Mouse (Mus musculus) heart, embryonic 12.5 days (tissue): ENCODE measurements around the gene Ccdc117. TPM values are rescaled to one million over a fixed set of nuclear protein-coding genes. Genes with fewer than 3 reads are reported as not detected.

Experiments used
- ATAC-seq: fragments of 200-750 bp; cut with Nextera tagmentation; 2 replicates; pipeline ENCODE4 v1.8.0; 2017; ENCODE audit warnings: moderate TSS enrichment, moderate library complexity; ENCODE audit not compliant: insufficient number of reproducible peaks, low FRiP score
- H3K27ac ChIP-seq: fragments of 300-500 bp; sonication (generic); 2 replicates; pipeline ENCODE4 v1.5.1; 2016; ENCODE audit warnings: mild to moderate bottlenecking, moderate library complexity; ENCODE audit not compliant: poor library complexity, severe bottlenecking
- H3K27me3 ChIP-seq: fragments of 300-500 bp; sonication (generic); replicated peaks from 2 replicates; pipeline ENCODE4 v1.6.1; 2016; ENCODE audit warnings: mild to moderate bottlenecking, moderate library complexity
- H3K36me3 ChIP-seq: fragments of 300-500 bp; sonication (generic); 2 replicates; pipeline ENCODE4 v1.6.1; 2016; ENCODE audit warnings: mild to moderate bottlenecking, moderate library complexity
- H3K4me1 ChIP-seq: fragments of 300-500 bp; sonication (generic); replicated peaks from 2 replicates; pipeline ENCODE4 v1.6.1; 2016; ENCODE audit warnings: mild to moderate bottlenecking
- H3K4me2 ChIP-seq: fragments of 300-500 bp; sonication (generic); 2 replicates; pipeline ENCODE4 v1.6.1; 2016; ENCODE audit warnings: mild to moderate bottlenecking, moderate library complexity
- H3K4me3 ChIP-seq: fragments of 300-500 bp; sonication (generic); 2 replicates; pipeline ENCODE4 v1.5.1; 2016; ENCODE audit warnings: mild to moderate bottlenecking
- H3K9ac ChIP-seq: fragments of 300-500 bp; sonication (generic); 2 replicates; pipeline ENCODE4 v1.6.1; 2016; ENCODE audit warnings: mild to moderate bottlenecking, moderate library complexity
- H3K9me3 ChIP-seq: fragments of 300-500 bp; sonication (generic); replicated peaks from 2 replicates; pipeline ENCODE4 v1.6.1; 2016; ENCODE audit warnings: mild to moderate bottlenecking, moderate library complexity
- WGBS: fragments of 180-500 bp; shearing (Covaris S2); methylation state at CpG from one replicate; pipeline ENCODE4 v1.1.7; 2016; 5-methylcytosine and 5-hydroxymethylcytosine counted together
- polyA plus RNA-seq: library from polyadenylated mRNA; unstranded; fragments of >200 nt; fragmentation: Nextera tagmentation; extraction: Ambion mirVana; gene quantifications from 2 replicates; pipeline ENCODE4 v1.2.1, GENCODE M21; 2016

Ccdc117 gene
- polyA plus RNA-seq, 1 experiment from 2014 or later = 17.9 TPM

DNA sequence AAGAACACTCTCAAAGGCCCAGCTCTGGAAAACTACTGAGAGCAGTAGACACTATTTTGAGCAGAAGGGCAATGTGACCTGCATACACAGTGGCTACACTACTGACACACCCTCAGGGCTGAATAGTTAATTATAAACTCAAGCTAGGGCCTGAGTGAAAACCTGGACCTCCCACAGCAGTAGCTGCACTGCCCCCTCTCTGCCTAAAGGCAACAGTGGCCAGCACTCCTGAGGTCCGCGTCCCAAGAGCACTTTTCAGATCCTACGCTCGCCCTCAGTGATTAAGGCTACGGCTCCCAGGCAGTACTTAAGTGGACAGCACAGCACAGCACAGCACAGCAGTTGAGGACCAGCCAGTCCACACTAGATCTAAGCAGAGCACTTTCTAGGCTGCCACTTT is 8.9 kb downstream of the Ccdc117 start:
- Histone ChIP-seq H3K4me2 (no peak overlapping the region), H3K9ac (no peak overlapping the region), H3K4me3 (no peak overlapping the region), H3K27me3 (no peaks in the 10 kb centered on the region), H3K9me3 (no peaks in the 10 kb centered on the region), H3K4me1 (peaks cover 5% of the 10 kb centered on the region), H3K36me3 (peaks cover 66% of the 10 kb centered on the region), H3K27ac (no peak overlapping the region)
- 68% methylated on average over 5 of the region's 5 CpGs for WGBS
- ATAC-seq = 0 out of 2 replicates have a peak, but pooled peaks have one; percentile 6

DNA sequence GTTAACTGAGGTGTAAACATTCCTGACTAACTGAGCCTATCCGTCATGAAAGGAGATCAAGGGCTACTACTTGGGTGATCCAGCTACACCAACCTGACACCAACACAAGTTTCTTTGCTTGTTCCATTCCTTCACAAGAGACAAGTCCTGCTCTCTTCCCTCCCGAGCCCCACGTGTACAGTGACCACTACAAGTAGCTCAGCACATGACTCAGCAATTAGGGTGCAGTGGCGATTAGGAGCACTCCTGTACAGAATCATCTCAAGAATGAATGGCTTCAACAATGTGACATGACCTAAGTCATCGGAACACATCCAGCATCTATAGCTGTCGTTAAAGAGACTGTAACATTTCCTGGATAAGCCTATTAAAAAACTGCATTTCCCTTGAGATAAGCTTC is 11.3 kb downstream of the Ccdc117 start:
- no peak overlapping the region for H3K9ac ChIP-seq
- no peak for ATAC-seq
- H3K27me3 ChIP-seq = no peaks in the 10 kb centered on the region
- no peak overlapping the region for H3K27ac ChIP-seq
- no peak overlapping the region for H3K4me3 ChIP-seq
- H3K9me3 ChIP-seq = no peaks in the 10 kb centered on the region
- no peak overlapping the region for H3K4me2 ChIP-seq
- peaks cover 5% of the 10 kb centered on the region for H3K4me1 ChIP-seq
- 70% methylated on average over 6 of the region's 6 CpGs for WGBS
- H3K36me3 ChIP-seq = peaks cover 82% of the 10 kb centered on the region

DNA sequence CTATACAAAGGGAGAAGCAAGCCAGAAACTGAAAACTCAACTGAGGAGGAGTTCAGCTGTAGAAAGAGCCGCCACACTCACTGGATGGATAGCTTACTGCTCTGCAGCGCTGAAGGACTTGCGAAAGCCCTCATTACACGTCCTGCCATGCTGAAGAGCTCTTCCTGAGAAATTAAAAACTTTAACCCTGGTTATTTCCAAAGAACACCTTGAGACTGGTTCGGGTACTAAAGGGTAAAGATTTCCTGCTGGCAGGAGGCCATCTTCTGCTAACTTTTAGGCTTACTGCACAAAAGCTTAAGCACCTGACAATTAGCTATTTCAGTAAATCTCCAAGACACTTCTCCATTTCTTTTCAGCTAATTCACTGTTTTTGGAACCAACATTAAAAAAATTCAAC is 11.8 kb downstream of the Ccdc117 start:
- H3K27ac ChIP-seq = no peak overlapping the region
- H3K27me3 ChIP-seq = no peaks in the 10 kb centered on the region
- WGBS = 85% methylated on average over 5 of the region's 5 CpGs
- H3K9ac ChIP-seq = no peak overlapping the region
- no peaks in the 10 kb centered on the region for H3K9me3 ChIP-seq
- no peak overlapping the region for H3K4me2 ChIP-seq
- peaks cover 5% of the 10 kb centered on the region for H3K4me1 ChIP-seq
- H3K4me3 ChIP-seq = no peak overlapping the region
- no peak for ATAC-seq
- peaks cover 84% of the 10 kb centered on the region for H3K36me3 ChIP-seq

DNA sequence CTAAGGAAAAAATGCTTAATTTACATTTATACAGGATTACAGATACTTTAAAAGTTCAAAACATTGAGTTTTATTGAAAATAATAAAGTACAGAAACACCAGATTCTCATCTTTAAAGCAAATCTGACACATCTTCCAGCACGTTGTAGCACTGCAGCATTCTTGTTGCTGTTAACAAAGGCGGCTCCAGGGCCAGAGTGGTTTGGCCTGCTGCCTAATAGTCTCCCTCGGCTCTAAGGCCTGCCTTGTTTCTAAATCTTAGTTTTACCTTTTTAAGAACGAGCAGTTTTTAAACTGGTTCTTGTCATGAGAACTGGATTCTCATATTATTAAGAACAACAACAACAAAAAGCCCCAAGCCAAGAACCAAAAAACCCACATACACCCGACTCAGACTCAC is 13.1 kb downstream of the Ccdc117 start:
- H3K27ac ChIP-seq = no peak overlapping the region
- H3K9ac ChIP-seq = no peak overlapping the region
- peaks cover 84% of the 10 kb centered on the region for H3K36me3 ChIP-seq
- no peak overlapping the region for H3K4me2 ChIP-seq
- no peak for ATAC-seq
- 65% methylated on average over 5 of the region's 5 CpGs for WGBS
- no peak overlapping the region for H3K4me3 ChIP-seq
- H3K4me1 ChIP-seq = peaks cover 8% of the 10 kb centered on the region
- H3K9me3 ChIP-seq = no peaks in the 10 kb centered on the region
- H3K27me3 ChIP-seq = no peaks in the 10 kb centered on the region

DNA sequence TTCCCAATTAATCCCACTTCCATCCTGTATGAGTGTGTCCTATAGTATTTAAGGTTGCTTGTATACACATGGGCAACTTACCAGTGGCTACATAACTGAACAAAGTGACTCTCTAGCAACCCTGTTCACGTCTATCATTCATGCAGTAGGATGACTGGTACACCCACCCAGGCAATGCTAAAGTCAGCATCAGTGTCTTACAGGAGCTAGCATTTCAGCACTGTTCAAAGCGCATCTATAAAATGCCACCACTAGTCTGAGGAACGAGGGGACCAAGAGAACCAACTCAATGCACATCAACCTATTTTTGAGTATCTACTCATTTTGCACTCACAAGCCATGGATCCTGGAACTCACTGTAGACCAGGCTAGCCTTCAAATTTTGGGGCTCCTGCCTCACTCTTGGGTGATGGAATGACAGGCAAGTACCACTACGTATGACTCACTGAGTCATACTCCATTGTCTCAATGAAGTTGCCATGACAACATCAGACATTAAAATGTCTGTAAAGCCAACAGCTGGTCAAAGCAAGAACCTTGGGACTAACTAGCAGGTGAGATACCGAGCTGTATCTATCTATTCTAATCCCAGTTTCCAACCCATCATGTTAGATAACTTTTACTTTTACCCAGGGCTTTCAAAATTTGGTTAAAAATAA is 14.0 kb downstream of the Ccdc117 start:
- Histone ChIP-seq H3K9ac (no peak overlapping the region), H3K4me2 (no peak overlapping the region), H3K4me3 (no peak overlapping the region), H3K36me3 (peaks cover 84% of the 10 kb centered on the region), H3K27ac (no peak overlapping the region), H3K9me3 (no peaks in the 10 kb centered on the region), H3K4me1 (peaks cover 7% of the 10 kb centered on the region), H3K27me3 (no peaks in the 10 kb centered on the region)
- WGBS = 84% methylated on average over 5 of the region's 5 CpGs
- ATAC-seq = no peak

DNA sequence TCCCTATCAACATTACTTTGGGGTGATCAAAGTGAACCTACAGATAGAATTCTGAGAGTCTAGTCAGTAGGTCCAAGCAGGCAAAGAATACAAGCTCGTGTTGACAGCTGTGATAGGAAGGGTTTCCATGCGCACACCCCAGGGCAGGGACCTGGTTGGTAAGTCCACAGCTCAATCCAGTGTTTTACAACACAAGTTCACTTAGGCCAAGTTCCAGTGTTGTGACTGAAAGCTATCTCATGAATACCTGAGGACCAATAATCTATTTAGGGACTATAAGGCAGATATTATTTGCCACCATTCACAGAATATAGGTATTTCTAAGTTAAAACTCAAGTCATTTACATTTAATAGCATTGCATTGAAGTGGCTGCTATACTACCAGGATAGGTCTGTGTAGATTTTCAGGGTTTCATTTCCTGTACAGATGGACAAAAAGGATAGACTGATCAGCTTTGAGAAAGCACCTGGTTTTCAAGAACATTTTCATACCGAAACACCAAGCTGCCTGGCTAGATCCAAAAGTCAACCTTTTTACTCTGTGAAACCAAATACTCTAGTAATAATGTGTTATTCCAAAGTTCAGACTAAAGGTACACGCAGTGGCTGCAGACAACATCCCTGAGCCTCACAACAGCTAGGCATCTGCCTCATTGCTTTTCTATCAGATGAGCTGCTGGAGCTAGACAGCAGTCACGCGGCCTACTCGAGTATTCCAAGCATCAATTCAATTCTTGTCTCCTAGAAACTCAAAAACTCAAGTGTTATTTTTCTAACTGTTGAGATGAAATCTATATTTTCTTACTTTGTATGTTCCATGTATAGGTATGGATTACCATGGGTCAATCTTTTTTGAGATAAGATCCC is 15.2 kb downstream of the Ccdc117 start:
- Histone ChIP-seq H3K4me1 (peaks cover 16% of the 10 kb centered on the region), H3K36me3 (peaks cover 80% of the 10 kb centered on the region), H3K4me3 (no peak overlapping the region), H3K4me2 (no peak overlapping the region), H3K9me3 (no peaks in the 10 kb centered on the region), H3K27me3 (no peaks in the 10 kb centered on the region), H3K27ac (no peak overlapping the region), H3K9ac (no peak overlapping the region)
- 78% methylated on average over 7 of the region's 7 CpGs for WGBS
- no peak for ATAC-seq

DNA sequence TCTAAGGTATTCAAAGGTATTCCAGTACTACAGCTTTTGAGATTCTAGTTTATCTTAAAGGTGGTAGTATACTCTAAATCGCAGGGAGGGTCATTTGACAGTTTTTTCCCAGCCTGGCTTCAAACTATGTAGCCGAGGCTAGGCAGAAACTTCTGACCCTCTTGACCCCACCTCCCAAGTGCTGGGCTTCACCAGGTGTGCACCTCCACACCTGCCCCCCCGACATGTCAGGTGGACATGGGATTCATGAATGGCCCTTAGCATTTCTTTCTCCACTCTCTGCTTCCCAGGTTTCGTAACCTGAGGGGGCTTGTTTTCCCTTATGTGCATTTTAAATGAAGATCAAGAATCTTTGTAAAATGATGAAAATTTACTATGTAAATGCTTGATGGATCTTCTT is 16.6 kb downstream of the Ccdc117 start:
- no peak overlapping the region for H3K9ac ChIP-seq
- no peak for ATAC-seq
- H3K9me3 ChIP-seq = no peaks in the 10 kb centered on the region
- WGBS = 87% methylated on average over 4 of the region's 4 CpGs
- no peak overlapping the region for H3K4me2 ChIP-seq
- H3K4me1 ChIP-seq = peaks cover 16% of the 10 kb centered on the region
- no peak overlapping the region for H3K4me3 ChIP-seq
- H3K27ac ChIP-seq = no peak overlapping the region
- H3K27me3 ChIP-seq = no peaks in the 10 kb centered on the region
- H3K36me3 ChIP-seq = peaks cover 67% of the 10 kb centered on the region

DNA sequence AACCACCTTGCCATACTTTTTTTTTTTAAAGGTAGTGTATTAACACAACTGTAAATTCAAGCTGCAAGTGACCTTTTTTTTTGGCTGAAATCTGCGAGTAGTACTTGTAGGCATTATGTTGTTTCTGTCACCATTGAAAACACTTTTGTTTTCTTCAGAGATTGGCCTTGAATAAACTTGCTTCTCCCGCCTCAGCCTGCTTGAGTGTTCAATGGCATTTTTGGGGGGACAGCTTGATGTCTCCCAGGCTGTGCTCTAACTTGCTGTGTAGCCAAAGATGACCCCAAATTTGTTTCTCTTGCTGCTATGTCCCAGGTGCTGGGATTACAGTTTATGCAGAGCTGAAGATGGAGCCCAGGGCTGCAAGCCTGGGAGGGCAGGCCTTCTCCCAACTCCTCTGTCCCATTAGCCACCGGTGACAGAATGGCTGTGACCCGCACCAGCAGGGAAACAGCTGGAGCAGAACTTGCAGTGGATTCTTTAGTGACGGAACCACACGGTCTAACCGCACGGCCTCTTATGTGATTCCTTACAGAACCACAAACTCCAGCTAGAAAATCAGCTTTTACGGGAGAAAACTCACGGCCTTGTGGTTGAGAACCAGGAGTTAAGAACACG is 19.1 kb downstream of the Ccdc117 start:
- Histone ChIP-seq H3K4me1 (peaks cover 21% of the 10 kb centered on the region), H3K27ac (no peak overlapping the region), H3K27me3 (no peaks in the 10 kb centered on the region), H3K4me3 (no peak overlapping the region; the same call in 1 of the 2 replicates), H3K4me2 (peak overlapping the region; percentile 73), H3K9ac (no peak overlapping the region; the same call in 1 of the 2 replicates), H3K36me3 (peaks cover 51% of the 10 kb centered on the region), H3K9me3 (no peaks in the 10 kb centered on the region)
- ATAC-seq = no peak
- WGBS = 90% methylated on average over 11 of the region's 11 CpGs

DNA sequence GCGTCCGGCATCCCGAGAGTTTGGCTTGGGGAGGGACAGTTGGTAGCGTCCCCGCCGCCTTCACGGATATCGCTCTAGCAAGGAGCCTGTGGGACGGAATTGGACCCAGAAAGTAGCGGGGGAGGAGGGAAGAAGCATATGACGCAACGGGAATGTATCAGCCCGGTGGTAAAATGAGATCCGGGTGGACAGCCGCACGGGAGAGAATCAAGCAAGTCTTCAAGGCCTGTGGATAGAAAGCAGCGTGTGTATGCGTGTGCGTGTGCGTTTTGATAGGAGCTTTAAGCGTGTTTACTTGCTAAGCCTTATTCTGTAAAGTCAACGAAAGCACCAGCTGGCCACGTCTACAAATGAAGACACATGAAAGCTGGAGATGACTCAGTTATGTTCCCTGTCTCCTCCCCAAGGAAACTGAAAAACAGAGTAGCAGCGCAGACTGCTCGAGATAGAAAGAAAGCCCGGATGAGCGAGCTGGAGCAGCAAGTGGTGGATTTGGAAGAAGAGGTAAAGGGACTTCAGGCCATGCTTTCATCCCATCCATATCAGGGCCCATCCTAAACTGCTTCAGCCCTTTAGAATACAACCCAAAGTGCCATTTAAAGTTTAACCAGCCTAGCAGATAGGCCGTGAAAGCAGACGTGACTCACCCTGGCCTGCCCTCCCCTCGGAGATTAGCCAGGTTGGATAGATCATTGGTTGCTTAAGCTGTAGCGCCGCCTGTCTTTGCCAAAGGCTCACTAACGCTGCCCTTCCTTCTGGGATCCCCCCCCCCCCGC is 20.3 kb downstream of the Ccdc117 start:
- H3K4me1 ChIP-seq = peaks cover 21% of the 10 kb centered on the region
- no peaks in the 10 kb centered on the region for H3K9me3 ChIP-seq
- peaks cover 42% of the 10 kb centered on the region for H3K36me3 ChIP-seq
- peak overlapping the region; percentile 99 for H3K9ac ChIP-seq
- no peaks in the 10 kb centered on the region for H3K27me3 ChIP-seq
- peak overlapping the region; percentile 95 for H3K27ac ChIP-seq
- under 1% methylated on average over 34 of the region's 34 CpGs for WGBS
- H3K4me3 ChIP-seq = peak overlapping the region; percentile 99
- H3K4me2 ChIP-seq = peak overlapping the region; percentile 73
- peak; percentile 53 for ATAC-seq

DNA sequence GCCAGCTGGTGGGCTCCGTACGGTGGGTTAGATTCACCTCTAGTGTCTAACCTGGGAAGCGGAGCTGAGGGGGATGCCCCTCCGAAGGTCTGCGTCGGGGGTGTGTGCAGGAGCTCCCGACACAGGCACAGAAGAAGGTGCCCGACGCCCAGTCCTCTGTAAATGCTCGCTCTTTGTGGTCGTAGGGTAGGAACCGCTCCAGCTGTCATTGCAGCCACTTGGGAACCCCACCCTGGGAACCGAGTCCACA is 20.8 kb downstream of the Ccdc117 start:
- peak; percentile 34 for ATAC-seq
- peaks cover 38% of the 10 kb centered on the region for H3K36me3 ChIP-seq
- peak overlapping the region; percentile 99 for H3K4me3 ChIP-seq

More for the DNA sequence above, 20.8 kb downstream of the Ccdc117 start:
- no peaks in the 10 kb centered on the region for H3K27me3 ChIP-seq
- no peaks in the 10 kb centered on the region for H3K9me3 ChIP-seq
- H3K4me1 ChIP-seq = peaks cover 21% of the 10 kb centered on the region
- peak overlapping the region; percentile 95 for H3K27ac ChIP-seq
- 0% methylated on average over 13 of the region's 13 CpGs for WGBS
- H3K4me2 ChIP-seq = peak overlapping the region; percentile 73
- peak overlapping the region; percentile 99 for H3K9ac ChIP-seq
